Comparison of ENCODE assay signal across 8 mouse cellular contexts in the genomic region with DNA sequence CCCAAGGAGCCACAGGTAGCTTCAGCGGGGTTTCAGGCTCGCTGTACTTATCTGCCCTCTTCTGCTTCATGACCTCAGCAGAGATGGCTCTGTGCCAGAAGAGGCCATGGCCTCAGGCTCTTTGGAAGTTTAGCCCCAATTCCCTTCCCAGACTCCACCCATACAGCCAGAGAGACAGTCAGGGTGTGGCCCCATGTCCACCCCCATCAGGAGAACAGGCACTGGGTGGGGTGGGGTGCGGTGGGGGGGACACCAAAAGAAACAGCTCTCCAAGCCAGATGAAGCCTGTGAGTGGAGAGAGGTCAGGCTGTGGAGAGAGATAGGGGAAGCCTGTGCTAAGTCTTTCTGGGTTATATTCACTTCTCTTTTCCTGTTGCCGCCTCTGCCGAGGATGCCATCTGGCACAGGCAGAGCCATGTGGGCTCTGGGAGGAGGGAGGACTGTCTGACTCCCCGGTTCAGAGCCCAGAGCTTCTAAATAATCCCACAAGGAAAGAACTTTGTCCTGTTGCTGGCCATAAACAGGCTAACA. TPM values are rescaled to one million over a fixed set of nuclear protein-coding genes. Genes with fewer than 3 reads are reported as not detected.
DNase-seq lines count a peak whose midpoint lies in the region; ATAC-seq lines count a peak whose summit lies in the region.

No protein-coding gene starts in this region.

- peaks cover 1% of the 10 kb centered on the region; the same call in 1 of the 2 replicates for H3K36me3 ChIP-seq in liver, embryonic 11.5 days (ENCODE audit: control insufficient read depth, insufficient read depth, low read length)

- H3K4me2 ChIP-seq in liver, embryonic 11.5 days = peak overlapping the region; percentile 69

- peak overlapping the region; percentile 62; the same call in 1 of the 2 replicates for H3K27ac ChIP-seq in liver, embryonic 11.5 days (ENCODE audit: low read depth, low read length)

- DNase-seq in urinary bladder, postnatal 25 days (ENCODE audit: low spot score) = peak; percentile 33
- DNase-seq in urinary bladder, postnatal 10 days (ENCODE audit: low spot score) = no peak
- peak; percentile 16 to 21 for DNase-seq in cerebellum, postnatal 36 days
- peak; percentile 79 to 82 for DNase-seq in heart, adult 9 months (ENCODE audit: low spot score in 2 of 2)
- DNase-seq in kidney, adult 8-10 months = peak; percentile 33 to 42
- no peak for DNase-seq in liver, embryonic 11.5 days (ENCODE audit: low spot score)
- DNase-seq in monocyte, adult 2 months (ENCODE audit: low read depth in 1 of 2, low spot score in 2 of 2) = peak; percentile 23 to 27
- DNase-seq in thymus, postnatal 14 days = peak; percentile 33

- H3K9ac ChIP-seq in liver, embryonic 11.5 days (ENCODE audit: low read depth, low read length) = peak overlapping the region; percentile 59

- peak; percentile 56 for ATAC-seq in liver, embryonic 11.5 days (replicated peaks; ENCODE audit: low FRiP score)

- H3K4me1 ChIP-seq in liver, embryonic 11.5 days (replicated peaks; ENCODE audit: control insufficient read depth, insufficient read depth, low read length) = peaks cover 26% of the 10 kb centered on the region

- H3K4me3 ChIP-seq in liver, embryonic 11.5 days (ENCODE audit: low read depth, low read length) = peak overlapping the region; percentile 50

- peaks cover 13% of the 10 kb centered on the region for H3K27me3 ChIP-seq in liver, embryonic 11.5 days (replicated peaks; ENCODE audit: control insufficient read depth, insufficient read depth, low read length)

- no peaks in the 10 kb centered on the region for H3K9me3 ChIP-seq in liver, embryonic 11.5 days (ENCODE audit: control insufficient read depth, low read length)

- WGBS in liver, embryonic 11.5 days = 13% methylated on average over 6 of the region's 6 CpGs

RNA-seq across cellular contexts. Expression of gene Calhm2, which starts 1.0 kb away (rescaled TPM):
- 1.2 and 1.5 TPM in 2 replicates for polyA plus RNA-seq in liver, embryonic 11.5 days (2014; fragmentation: Nextera tagmentation; extraction: Ambion mirVana)

RNA-seq across cellular contexts. Expression of gene Calhm1, which starts 6.9 kb away (rescaled TPM):
- polyA plus RNA-seq in liver, embryonic 11.5 days (2014; fragmentation: Nextera tagmentation; extraction: Ambion mirVana) = not detected in 2 replicates

RNA-seq across cellular contexts. Expression of gene Calhm3, which starts 20.4 kb away (rescaled TPM):
- not detected in 2 replicates for polyA plus RNA-seq in liver, embryonic 11.5 days (2014; fragmentation: Nextera tagmentation; extraction: Ambion mirVana)

RNA-seq across cellular contexts. Expression of gene Neurl1a, which starts 41.5 kb away (rescaled TPM):
- 4.5 and 4.6 TPM in 2 replicates for polyA plus RNA-seq in liver, embryonic 11.5 days (2014; fragmentation: Nextera tagmentation; extraction: Ambion mirVana)

RNA-seq across cellular contexts. Expression of gene Pdcd11, which starts 46.5 kb away (rescaled TPM):
- 18.4 and 18.8 TPM in 2 replicates for polyA plus RNA-seq in liver, embryonic 11.5 days (2014; fragmentation: Nextera tagmentation; extraction: Ambion mirVana)

Comparison
In these comparisons a context has a peak if more than half of its experiments do, and no peak if none do; other contexts are left out.
1. DNase-seq: peak in urinary bladder, postnatal 25 days (single experiment), cerebellum, postnatal 36 days (2 of 2), heart, adult 9 months (2 of 2), kidney, adult 8-10 months (2 of 2), monocyte, adult 2 months (2 of 2) and thymus, postnatal 14 days (single experiment); none in urinary bladder, postnatal 10 days (single experiment) and liver, embryonic 11.5 days (single experiment).